Mouse (Mus musculus) lung, embryonic 15.5 days (tissue): ENCODE measurements at regions not wholly inside any gene's neighbourhood (a gene's known extent, or its start where the extent isn't known, plus 50 kb on each side); places are given as distances from the start of the nearest gene placed in this dataset.

Experiments used
- ATAC-seq: fragments of 200-750 bp; cut with Nextera tagmentation; 2 replicates; pipeline ENCODE4 v1.8.0; 2017; ENCODE audit warnings: moderate number of reproducible peaks, borderline replicate concordance; ENCODE audit not compliant: low FRiP score, low TSS enrichment; ENCODE audit errors: extremely low read depth
- H3K27ac ChIP-seq: fragments of 300-500 bp; sonication (generic); 2 replicates; pipeline ENCODE4 v1.5.1; 2015; ENCODE audit warnings: moderate library complexity, mild to moderate bottlenecking, inconsistent platforms
- H3K27me3 ChIP-seq: fragments of 300-500 bp; sonication (generic); 2 replicates; pipeline ENCODE4 v1.6.1; 2015; ENCODE audit warnings: inconsistent platforms
- H3K36me3 ChIP-seq: fragments of 300-500 bp; sonication (generic); 2 replicates; pipeline ENCODE4 v1.6.1; 2015; ENCODE audit warnings: inconsistent platforms
- H3K4me1 ChIP-seq: fragments of 300-500 bp; sonication (generic); 2 replicates; pipeline ENCODE4 v1.6.1; 2015; ENCODE audit warnings: inconsistent platforms
- H3K4me2 ChIP-seq: fragments of 300-500 bp; sonication (generic); 2 replicates; pipeline ENCODE4 v1.6.1; 2015; ENCODE audit warnings: inconsistent platforms, mild to moderate bottlenecking, moderate library complexity
- H3K4me3 ChIP-seq: fragments of 300-500 bp; sonication (generic); 2 replicates; pipeline ENCODE4 v1.5.1; 2015; ENCODE audit warnings: mild to moderate bottlenecking, inconsistent platforms
- H3K9ac ChIP-seq: fragments of 300-500 bp; sonication (generic); 2 replicates; pipeline ENCODE4 v1.6.1; 2015; ENCODE audit warnings: inconsistent platforms
- H3K9me3 ChIP-seq: fragments of 300-500 bp; sonication (generic); 2 replicates; pipeline ENCODE4 v1.6.1; 2016; ENCODE audit warnings: inconsistent platforms
- WGBS: fragments of 180-500 bp; shearing (Covaris S2); methylation state at CpG from one replicate; pipeline ENCODE4 v1.1.7; 2015; 5-methylcytosine and 5-hydroxymethylcytosine counted together

GRCm38 (mm10) chr6:100025531-100025951, 261.7 kb downstream of the Rybp start:
- no peaks in the 10 kb centered on the region for H3K9me3 ChIP-seq
- peaks cover 5% of the 10 kb centered on the region; the same call in 1 of the 2 replicates for H3K27me3 ChIP-seq
- ATAC-seq: no peak
- no peaks in the 10 kb centered on the region for H3K36me3 ChIP-seq
- H3K4me3 ChIP-seq: no peak overlapping the region
- H3K4me2 ChIP-seq: no peak overlapping the region
- no peak overlapping the region for H3K9ac ChIP-seq
- H3K27ac ChIP-seq: no peak overlapping the region
- H3K4me1 ChIP-seq: no peaks in the 10 kb centered on the region
- 54% methylated on average over 5 of the region's 5 CpGs for WGBS

DNA sequence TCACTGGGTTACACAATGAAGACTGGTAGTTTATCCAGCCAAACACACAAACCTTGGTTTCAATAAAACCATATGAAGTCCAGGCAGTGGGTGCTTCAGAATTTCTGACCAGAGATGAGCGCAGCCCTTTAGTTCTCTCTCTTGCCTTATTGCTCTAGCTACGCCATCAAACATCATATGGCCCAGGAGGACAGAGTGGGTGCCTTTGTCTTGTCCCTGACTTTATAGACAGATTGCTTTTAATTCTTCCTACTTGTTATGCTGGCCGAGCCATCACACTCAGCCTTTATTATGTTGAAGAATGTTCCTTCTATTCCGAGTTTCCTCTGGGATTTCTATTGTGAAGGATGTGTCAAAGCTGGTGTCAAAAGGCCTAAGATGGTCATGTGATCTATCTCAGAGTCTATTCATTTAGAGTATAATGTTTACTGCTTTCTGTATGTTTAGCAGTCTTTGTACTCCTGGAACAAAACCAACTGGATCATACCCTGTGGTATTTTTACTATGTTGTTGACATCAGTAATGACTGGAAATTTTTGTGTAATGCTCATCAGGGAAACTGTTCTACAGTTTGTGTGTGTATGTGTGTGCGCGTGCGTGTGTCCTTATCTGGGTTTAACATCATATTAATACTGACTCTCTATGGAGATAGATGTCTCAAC, 263.7 kb downstream of the Rybp start:
- ATAC-seq: no peak
- H3K27me3 ChIP-seq: peaks cover 5% of the 10 kb centered on the region; the same call in 1 of the 2 replicates
- H3K4me2 ChIP-seq: no peak overlapping the region
- no peaks in the 10 kb centered on the region for H3K4me1 ChIP-seq
- H3K4me3 ChIP-seq: no peak overlapping the region
- no peak overlapping the region for H3K27ac ChIP-seq
- H3K36me3 ChIP-seq: no peaks in the 10 kb centered on the region
- H3K9me3 ChIP-seq: no peaks in the 10 kb centered on the region
- 84% methylated on average over 7 of the region's 7 CpGs for WGBS
- H3K9ac ChIP-seq: no peak overlapping the region

DNA sequence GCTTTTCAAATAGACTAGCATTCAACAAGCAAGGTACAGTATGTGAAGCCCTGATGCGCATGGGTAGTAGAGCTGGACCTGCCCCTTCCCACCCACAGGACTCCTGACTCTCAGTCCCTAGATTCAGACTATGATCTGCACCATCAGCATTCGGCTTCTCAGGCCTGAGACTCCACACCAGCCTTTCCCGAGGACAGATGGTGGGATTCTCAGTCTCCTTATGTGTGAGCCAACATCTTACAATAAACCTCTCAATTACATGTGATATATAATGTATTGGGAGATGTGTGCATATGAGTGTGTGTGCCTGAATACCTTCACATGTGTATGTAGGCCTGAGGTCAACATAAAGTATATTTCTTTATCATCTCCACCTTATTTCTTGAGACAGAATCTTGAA, 268.3 kb downstream of the Rybp start:
- no peak for ATAC-seq
- no peaks in the 10 kb centered on the region for H3K9me3 ChIP-seq
- WGBS: 68% methylated on average over 3 of the region's 3 CpGs
- H3K9ac ChIP-seq: no peak overlapping the region
- H3K36me3 ChIP-seq: no peaks in the 10 kb centered on the region
- H3K27ac ChIP-seq: no peak overlapping the region
- H3K4me3 ChIP-seq: no peak overlapping the region
- H3K4me1 ChIP-seq: peaks cover 1% of the 10 kb centered on the region
- H3K27me3 ChIP-seq: no peaks in the 10 kb centered on the region
- no peak overlapping the region for H3K4me2 ChIP-seq

- no peak overlapping the region for H3K4me3 ChIP-seq
- H3K9me3 ChIP-seq: no peaks in the 10 kb centered on the region
- H3K36me3 ChIP-seq: no peaks in the 10 kb centered on the region
- peaks cover 6% of the 10 kb centered on the region; the same call in 1 of the 2 replicates for H3K27me3 ChIP-seq
- WGBS: 30% methylated on average over 6 of the region's 6 CpGs
- H3K27ac ChIP-seq: no peak overlapping the region
- H3K4me2 ChIP-seq: no peak overlapping the region
- no peak overlapping the region for H3K9ac ChIP-seq
- H3K4me1 ChIP-seq: peaks cover 20% of the 10 kb centered on the region
- no peak for ATAC-seq
Observed at GRCm38 (mm10) chr6:100013949-100014348, 273.3 kb downstream of the Rybp start.

DNA sequence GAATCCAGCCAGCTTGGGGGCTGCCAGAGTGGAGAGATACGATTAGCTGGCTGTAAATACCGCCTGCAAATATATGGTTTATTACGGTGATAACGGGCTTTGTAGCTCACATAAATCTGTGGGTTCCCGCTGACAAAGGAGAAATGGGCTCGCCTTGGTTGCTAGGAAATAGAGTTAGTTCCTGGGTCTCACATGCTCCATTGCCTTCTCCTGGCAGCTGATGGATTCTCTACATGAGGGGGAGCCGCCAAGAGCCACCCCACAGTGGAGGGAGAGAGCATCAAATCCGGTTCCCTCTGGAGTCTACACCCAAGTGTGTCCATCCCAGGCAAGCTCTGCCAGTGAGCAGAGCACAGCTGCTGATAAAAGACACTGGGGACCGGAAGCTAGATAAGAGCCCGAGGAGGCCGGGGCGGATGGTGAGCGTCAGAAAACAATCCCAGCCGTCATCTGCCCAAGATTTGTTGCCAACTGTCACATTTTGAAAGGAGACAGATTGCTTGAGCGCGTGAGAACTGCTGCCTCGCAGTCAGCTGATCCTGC, 275.7 kb downstream of the Rybp start:
- 11% methylated on average over 17 of the region's 17 CpGs for WGBS

GRCm38 (mm10) chr6:100010954-100011481, 276.3 kb downstream of the Rybp start:
- H3K36me3 ChIP-seq: no peaks in the 10 kb centered on the region
- peak overlapping the region; percentile 53 for H3K4me2 ChIP-seq
- peaks cover 20% of the 10 kb centered on the region for H3K4me1 ChIP-seq
- H3K9me3 ChIP-seq: no peaks in the 10 kb centered on the region
- peak overlapping the region; percentile 41; the same call in 1 of the 2 replicates for H3K27ac ChIP-seq
- ATAC-seq: no peak
- WGBS: 33% methylated on average over 9 of the region's 9 CpGs
- H3K4me3 ChIP-seq: peak overlapping the region; percentile 8; the same call in 1 of the 2 replicates
- peak overlapping the region; percentile 14; the same call in 1 of the 2 replicates for H3K9ac ChIP-seq
- H3K27me3 ChIP-seq: peaks cover 6% of the 10 kb centered on the region; the same call in 1 of the 2 replicates

More for the DNA sequence above, 275.7 kb downstream of the Rybp start:
- H3K9me3 ChIP-seq: no peaks in the 10 kb centered on the region
- H3K27me3 ChIP-seq: peaks cover 6% of the 10 kb centered on the region; the same call in 1 of the 2 replicates
- H3K4me2 ChIP-seq: peak overlapping the region; percentile 53
- peak overlapping the region; percentile 8; the same call in 1 of the 2 replicates for H3K4me3 ChIP-seq
- H3K36me3 ChIP-seq: no peaks in the 10 kb centered on the region
- ATAC-seq: peak; percentile 92
- peaks cover 20% of the 10 kb centered on the region for H3K4me1 ChIP-seq
- H3K27ac ChIP-seq: peak overlapping the region; percentile 41
- H3K9ac ChIP-seq: 0 out of 2 replicates have a peak overlapping the region, but pooled peaks have one; percentile 14

DNA sequence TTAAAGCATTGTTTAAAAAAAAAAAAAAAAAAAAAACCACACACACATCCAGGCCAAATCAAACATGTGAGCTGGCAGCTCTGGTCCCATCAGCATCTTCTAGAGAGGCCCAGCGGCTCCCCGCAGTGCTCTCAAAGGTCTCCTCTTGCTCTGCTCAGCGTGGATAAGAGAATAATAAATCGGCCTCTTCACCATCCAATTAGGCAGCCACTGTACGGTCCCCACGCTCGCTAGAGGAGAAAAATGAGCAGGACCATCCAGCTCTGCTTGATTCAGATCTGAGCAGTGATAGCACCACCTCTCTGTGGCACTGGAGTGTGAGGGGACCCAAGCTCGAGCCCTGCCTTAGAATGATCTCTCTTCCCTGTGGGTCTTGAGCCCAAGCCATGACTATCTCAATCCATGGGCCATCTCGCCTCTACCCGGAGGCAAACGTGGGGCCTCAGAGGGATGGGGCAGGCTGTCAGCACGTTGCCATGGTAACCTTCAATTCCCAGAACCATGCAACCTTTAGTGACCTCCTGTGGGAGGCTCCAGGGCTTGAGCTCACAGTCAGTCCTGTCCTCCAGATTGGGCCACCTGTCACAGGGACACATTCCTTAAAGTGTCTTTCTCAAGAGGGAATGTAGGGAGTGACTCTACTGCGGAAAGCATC, 273.6 kb upstream of the Prok2 start:
- H3K36me3 ChIP-seq: no peaks in the 10 kb centered on the region
- WGBS: 42% methylated on average over 13 of the region's 13 CpGs
- H3K9me3 ChIP-seq: no peaks in the 10 kb centered on the region
- ATAC-seq: no peak
- H3K4me3 ChIP-seq: no peak overlapping the region
- no peak overlapping the region for H3K27ac ChIP-seq
- peaks cover 19% of the 10 kb centered on the region; the same call in 1 of the 2 replicates for H3K27me3 ChIP-seq
- peaks cover 12% of the 10 kb centered on the region for H3K4me1 ChIP-seq
- no peak overlapping the region for H3K9ac ChIP-seq
- H3K4me2 ChIP-seq: no peak overlapping the region

- H3K4me3 ChIP-seq: no peak overlapping the region
- no peaks in the 10 kb centered on the region for H3K9me3 ChIP-seq
- 42% methylated on average over 15 of the region's 15 CpGs for WGBS
- no peak overlapping the region for H3K9ac ChIP-seq
- peaks cover 34% of the 10 kb centered on the region for H3K4me1 ChIP-seq
- H3K27me3 ChIP-seq: peaks cover 15% of the 10 kb centered on the region; the same call in 1 of the 2 replicates
- peak overlapping the region; percentile 44 for H3K27ac ChIP-seq
- ATAC-seq: 0 out of 2 replicates have a peak, but pooled peaks have one; percentile 32
- H3K4me2 ChIP-seq: no peak overlapping the region
- H3K36me3 ChIP-seq: no peaks in the 10 kb centered on the region
Observed at GRCm38 (mm10) chr6:99995970-99996956, 270.1 kb upstream of the Prok2 start.

DNA sequence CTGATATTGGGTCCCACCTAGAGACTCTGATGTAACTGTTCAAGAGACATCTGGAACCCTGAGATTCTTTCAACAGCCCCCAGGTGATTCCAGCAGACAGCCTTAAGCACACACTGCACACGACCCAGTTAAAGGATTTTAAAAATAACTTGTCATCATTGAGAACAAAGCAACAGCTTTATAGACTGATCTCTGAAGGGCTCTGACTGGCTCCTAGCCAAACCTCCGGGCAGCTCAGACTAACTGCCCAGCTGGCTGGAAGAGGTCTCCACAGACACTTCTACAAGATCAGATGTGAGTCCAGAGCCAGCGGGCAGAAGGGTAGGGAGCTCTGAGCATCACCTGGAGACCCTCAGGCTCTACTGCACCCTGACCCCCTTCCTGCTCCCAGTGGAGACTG, 267.8 kb upstream of the Prok2 start:
- H3K9me3 ChIP-seq: no peaks in the 10 kb centered on the region
- H3K4me3 ChIP-seq: no peak overlapping the region
- H3K27me3 ChIP-seq: 0 out of 2 replicates have a peak, but pooled peaks cover 7% of the 10 kb centered on the region
- H3K4me1 ChIP-seq: peaks cover 37% of the 10 kb centered on the region
- H3K4me2 ChIP-seq: no peak overlapping the region
- 13% methylated on average over 3 of the region's 3 CpGs for WGBS
- no peak for ATAC-seq
- H3K27ac ChIP-seq: no peak overlapping the region
- H3K36me3 ChIP-seq: no peaks in the 10 kb centered on the region
- H3K9ac ChIP-seq: no peak overlapping the region

GRCm38 (mm10) chr6:99991079-99991478, 264.9 kb upstream of the Prok2 start:
- no peak overlapping the region for H3K4me2 ChIP-seq
- H3K27me3 ChIP-seq: peaks cover 5% of the 10 kb centered on the region; the same call in 1 of the 2 replicates
- no peaks in the 10 kb centered on the region for H3K9me3 ChIP-seq
- ATAC-seq: peak; percentile 82
- no peak overlapping the region for H3K4me3 ChIP-seq
- H3K4me1 ChIP-seq: peaks cover 39% of the 10 kb centered on the region
- peak overlapping the region; percentile 54 for H3K27ac ChIP-seq
- WGBS: 11% methylated on average over 7 of the region's 7 CpGs
- no peak overlapping the region for H3K9ac ChIP-seq
- H3K36me3 ChIP-seq: no peaks in the 10 kb centered on the region

DNA sequence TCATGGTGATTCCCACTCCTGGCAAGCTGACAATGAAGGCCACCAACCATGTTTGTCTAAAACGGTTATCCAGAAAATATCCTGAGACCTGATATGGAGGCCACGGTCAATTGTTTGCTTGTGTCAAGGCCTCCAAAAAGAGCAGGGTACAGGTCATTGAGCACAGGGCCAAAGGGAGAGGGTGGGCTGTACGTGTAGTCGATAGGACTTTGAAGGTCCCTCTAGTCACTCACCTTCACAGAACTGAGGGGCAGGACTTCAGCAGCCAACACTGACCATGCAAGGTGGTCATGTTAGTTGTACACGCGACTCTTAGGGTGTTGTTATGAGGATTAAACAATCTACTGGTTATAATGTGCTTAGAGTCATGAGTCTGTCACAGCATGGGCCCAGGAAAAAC, 264.4 kb upstream of the Prok2 start:
- Histone ChIP-seq H3K4me3 (no peak overlapping the region), H3K36me3 (no peaks in the 10 kb centered on the region), H3K27me3 (peaks cover 8% of the 10 kb centered on the region; the same call in 1 of the 2 replicates), H3K9me3 (no peaks in the 10 kb centered on the region), H3K4me1 (peaks cover 41% of the 10 kb centered on the region), H3K9ac (no peak overlapping the region), H3K27ac (no peak overlapping the region), H3K4me2 (no peak overlapping the region)
- WGBS: 67% methylated on average over 6 of the region's 6 CpGs
- ATAC-seq: 0 out of 2 replicates have a peak, but pooled peaks have one; percentile 2
